Mouse (Mus musculus) embryonic facial prominence, embryonic 15.5 days (tissue): ENCODE measurements around the gene Polr2m. TPM values are rescaled to one million over a fixed set of nuclear protein-coding genes. Genes with fewer than 3 reads are reported as not detected.

Experiments used
- ATAC-seq: fragments of 200-750 bp; cut with Nextera tagmentation; 2 replicates; pipeline ENCODE4 v1.8.0; 2017; ENCODE audit warnings: low read depth, moderate TSS enrichment; ENCODE audit not compliant: insufficient number of reproducible peaks, low FRiP score, low TSS enrichment
- H3K27ac ChIP-seq: fragments of 300-500 bp; sonication (generic); replicated peaks from 2 replicates; pipeline ENCODE4 v1.5.1; 2015; ENCODE audit warnings: mild to moderate bottlenecking, inconsistent platforms
- H3K27me3 ChIP-seq: fragments of 300-500 bp; sonication (generic); 2 replicates; pipeline ENCODE4 v1.6.1; 2015; ENCODE audit warnings: inconsistent platforms
- H3K36me3 ChIP-seq: fragments of 300-500 bp; sonication (generic); 2 replicates; pipeline ENCODE4 v1.6.1; 2015; ENCODE audit warnings: mild to moderate bottlenecking, inconsistent platforms
- H3K4me1 ChIP-seq: fragments of 300-500 bp; sonication (generic); 2 replicates; pipeline ENCODE4 v1.6.1; 2015; ENCODE audit warnings: inconsistent platforms
- H3K4me2 ChIP-seq: fragments of 300-500 bp; sonication (generic); replicated peaks from 2 replicates; pipeline ENCODE4 v1.6.1; 2015; ENCODE audit warnings: mild to moderate bottlenecking, inconsistent platforms
- H3K4me3 ChIP-seq: fragments of 300-500 bp; sonication (generic); replicated peaks from 2 replicates; pipeline ENCODE4 v1.5.1; 2015; ENCODE audit warnings: mild to moderate bottlenecking, inconsistent platforms
- H3K9ac ChIP-seq: fragments of 300-500 bp; sonication (generic); 2 replicates; pipeline ENCODE4 v1.6.1; 2015; ENCODE audit warnings: inconsistent platforms
- H3K9me3 ChIP-seq: fragments of 300-500 bp; sonication (generic); replicated peaks from 2 replicates; pipeline ENCODE4 v1.6.1; 2016; ENCODE audit warnings: inconsistent platforms
- WGBS: fragments of 180-500 bp; shearing (Covaris S2); methylation state at CpG from one replicate; pipeline ENCODE4 v1.1.7; 2015; 5-methylcytosine and 5-hydroxymethylcytosine counted together
- polyA plus RNA-seq: library from polyadenylated mRNA; unstranded; fragments of >200 nt; fragmentation: Nextera tagmentation; extraction: Ambion mirVana; gene quantifications from 2 replicates; pipeline ENCODE4 v1.2.1, GENCODE M21; 2015

The Polr2m gene
- polyA plus RNA-seq, 1 experiment from 2014 or later: 378 TPM

DNA sequence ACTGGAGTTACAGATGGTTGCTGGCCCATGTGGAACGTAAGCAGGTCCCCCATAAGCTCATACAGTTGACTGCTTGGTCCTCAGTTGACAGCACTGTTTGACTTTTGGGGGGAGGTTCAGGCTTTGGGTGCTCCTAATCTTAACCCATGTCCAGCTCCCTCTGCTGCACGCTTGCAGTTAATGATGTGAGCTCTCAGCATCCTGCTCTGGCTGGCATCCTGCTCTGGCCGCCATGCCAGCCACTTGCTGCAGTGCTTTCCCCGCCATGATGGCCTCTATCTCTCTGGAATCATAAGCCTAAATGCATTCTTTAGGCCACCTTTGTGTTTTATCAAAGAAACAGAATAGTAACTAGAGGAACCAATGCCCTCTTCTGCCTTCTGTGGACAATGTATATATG, 10.2 kb downstream of the Polr2m start:
- Histone ChIP-seq H3K27me3 (no peaks in the 10 kb centered on the region), H3K4me3 (no peak overlapping the region), H3K36me3 (peaks cover 56% of the 10 kb centered on the region), H3K9ac (no peak overlapping the region), H3K9me3 (no peaks in the 10 kb centered on the region), H3K4me2 (no peak overlapping the region), H3K27ac (no peak overlapping the region), H3K4me1 (no peaks in the 10 kb centered on the region)
- no peak for ATAC-seq
- 93% methylated on average over 4 of the region's 4 CpGs for WGBS

DNA sequence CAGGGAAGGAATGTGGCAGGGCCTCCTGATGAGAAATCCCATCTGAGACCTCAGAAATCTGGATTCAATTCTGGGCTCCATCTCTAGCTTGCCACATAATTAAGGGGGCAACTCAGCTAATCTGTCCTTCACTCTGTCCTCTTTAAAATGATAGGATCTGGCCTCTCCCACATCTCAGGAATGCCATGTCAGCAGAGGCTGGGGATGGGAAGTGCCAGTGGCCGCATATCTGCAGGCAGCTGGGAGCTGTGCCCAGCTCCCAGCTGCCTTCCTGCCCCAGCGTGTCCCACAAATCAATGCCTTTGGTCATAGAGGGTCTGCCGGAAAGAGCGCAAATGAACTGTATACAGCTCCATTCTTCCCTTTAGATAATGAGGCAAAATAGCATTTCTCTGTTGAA, 18.3 kb downstream of the Polr2m start:
- H3K4me3 ChIP-seq: no peak overlapping the region
- H3K4me1 ChIP-seq: 0 out of 2 replicates have a peak, but pooled peaks cover under 1% of the 10 kb centered on the region
- 49% methylated on average over 4 of the region's 4 CpGs for WGBS
- peak; percentile 39; the same call in 1 of the 2 replicates for ATAC-seq
- H3K4me2 ChIP-seq: no peak overlapping the region
- no peak overlapping the region for H3K9ac ChIP-seq
- no peaks in the 10 kb centered on the region for H3K9me3 ChIP-seq
- no peaks in the 10 kb centered on the region for H3K36me3 ChIP-seq
- no peaks in the 10 kb centered on the region for H3K27me3 ChIP-seq
- H3K27ac ChIP-seq: no peak overlapping the region

DNA sequence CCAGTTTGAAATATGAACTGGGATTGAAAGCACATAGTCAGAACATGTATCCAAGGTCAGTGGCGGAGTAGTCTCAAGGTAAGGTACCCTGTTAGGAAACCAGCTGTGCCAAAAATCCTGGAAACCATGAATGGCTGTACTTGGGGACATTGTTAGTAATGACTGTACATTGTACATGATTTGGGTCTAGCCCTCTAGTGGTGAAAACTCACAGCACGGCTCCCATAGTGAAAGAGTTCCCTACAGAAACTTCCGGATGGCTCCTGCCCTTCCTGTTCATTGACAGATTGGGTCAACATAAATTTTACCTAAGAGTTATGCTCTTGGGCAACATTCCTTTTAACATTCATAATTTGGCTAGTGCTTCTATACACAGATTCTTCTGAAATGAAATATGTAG, 19.6 kb downstream of the Polr2m start:
- no peak for ATAC-seq
- H3K4me1 ChIP-seq: 0 out of 2 replicates have a peak, but pooled peaks cover 3% of the 10 kb centered on the region
- WGBS: 70% methylated on average over 3 of the region's 3 CpGs
- no peak overlapping the region for H3K9ac ChIP-seq
- no peak overlapping the region for H3K4me2 ChIP-seq
- H3K27me3 ChIP-seq: no peaks in the 10 kb centered on the region
- no peaks in the 10 kb centered on the region for H3K9me3 ChIP-seq
- H3K27ac ChIP-seq: no peak overlapping the region
- H3K4me3 ChIP-seq: no peak overlapping the region
- no peaks in the 10 kb centered on the region for H3K36me3 ChIP-seq

GRCm38 (mm10) chr9:71463072-71463667, 22.6 kb downstream of the Polr2m start:
- Histone ChIP-seq H3K27me3 (no peaks in the 10 kb centered on the region), H3K4me3 (no peak overlapping the region), H3K27ac (no peak overlapping the region), H3K4me2 (no peak overlapping the region), H3K9ac (no peak overlapping the region), H3K9me3 (no peaks in the 10 kb centered on the region), H3K36me3 (no peaks in the 10 kb centered on the region), H3K4me1 (0 out of 2 replicates have a peak, but pooled peaks cover 3% of the 10 kb centered on the region)
- WGBS: 67% methylated on average over 13 of the region's 13 CpGs
- no peak for ATAC-seq

DNA sequence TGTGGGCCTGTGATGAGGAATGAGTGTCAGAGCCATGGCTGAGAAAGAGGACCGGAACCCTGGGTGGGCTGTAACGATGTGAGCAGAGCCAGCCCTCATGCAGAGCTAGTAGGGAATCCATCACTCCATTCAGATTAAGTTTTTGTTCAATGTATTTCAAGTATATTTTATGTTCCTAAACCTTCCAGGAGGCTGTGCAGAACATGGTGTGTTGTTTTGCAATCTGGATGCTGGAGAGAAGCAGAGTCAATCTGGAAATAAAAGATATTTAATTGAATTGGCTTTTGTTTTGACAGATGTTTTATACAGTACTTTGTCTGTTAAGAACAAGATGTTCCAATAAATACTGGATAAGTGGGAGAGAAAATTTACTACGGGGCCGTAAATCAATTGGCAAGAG, 29.0 kb downstream of the Polr2m start:
- Histone ChIP-seq H3K4me2 (no peak overlapping the region), H3K27me3 (no peaks in the 10 kb centered on the region), H3K9me3 (no peaks in the 10 kb centered on the region), H3K4me1 (no peaks in the 10 kb centered on the region), H3K36me3 (no peaks in the 10 kb centered on the region), H3K4me3 (no peak overlapping the region), H3K9ac (no peak overlapping the region), H3K27ac (no peak overlapping the region)
- WGBS: 87% methylated on average over 4 of the region's 4 CpGs
- ATAC-seq: no peak

DNA sequence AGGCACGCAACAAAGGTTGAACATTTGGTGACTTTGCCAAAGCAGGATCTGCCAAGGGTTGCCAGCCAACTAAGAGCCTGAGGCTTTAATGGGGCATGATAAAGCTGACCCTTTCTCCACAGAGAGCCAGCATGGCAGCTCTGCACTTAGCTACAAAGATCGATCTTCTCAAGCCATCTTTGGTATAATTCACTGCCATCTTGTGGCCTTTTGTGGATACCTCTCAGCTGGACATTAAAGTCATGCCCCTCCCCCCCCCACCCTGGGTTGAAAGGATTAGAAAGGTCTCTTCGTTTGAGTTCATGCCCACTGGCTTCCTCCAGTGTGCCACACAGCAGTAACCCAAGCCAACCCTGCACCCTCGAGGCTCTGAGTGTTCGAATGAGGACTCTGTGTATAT, 31.8 kb downstream of the Polr2m start:
- Histone ChIP-seq H3K4me2 (no peak overlapping the region), H3K9ac (no peak overlapping the region), H3K4me1 (0 out of 2 replicates have a peak, but pooled peaks cover 10% of the 10 kb centered on the region), H3K36me3 (no peaks in the 10 kb centered on the region), H3K9me3 (no peaks in the 10 kb centered on the region), H3K27ac (no peak overlapping the region), H3K4me3 (no peak overlapping the region), H3K27me3 (no peaks in the 10 kb centered on the region)
- no peak for ATAC-seq
- 70% methylated on average over 5 of the region's 5 CpGs for WGBS

- 79% methylated on average over 5 of the region's 5 CpGs for WGBS
- Histone ChIP-seq H3K27me3 (no peaks in the 10 kb centered on the region), H3K4me2 (no peak overlapping the region), H3K4me3 (no peak overlapping the region), H3K27ac (no peak overlapping the region), H3K9ac (no peak overlapping the region), H3K4me1 (0 out of 2 replicates have a peak, but pooled peaks cover 10% of the 10 kb centered on the region), H3K36me3 (no peaks in the 10 kb centered on the region), H3K9me3 (no peaks in the 10 kb centered on the region)
- no peak for ATAC-seq
Measured at GRCm38 (mm10) chr9:71453352-71453751, 32.4 kb downstream of the Polr2m start.

DNA sequence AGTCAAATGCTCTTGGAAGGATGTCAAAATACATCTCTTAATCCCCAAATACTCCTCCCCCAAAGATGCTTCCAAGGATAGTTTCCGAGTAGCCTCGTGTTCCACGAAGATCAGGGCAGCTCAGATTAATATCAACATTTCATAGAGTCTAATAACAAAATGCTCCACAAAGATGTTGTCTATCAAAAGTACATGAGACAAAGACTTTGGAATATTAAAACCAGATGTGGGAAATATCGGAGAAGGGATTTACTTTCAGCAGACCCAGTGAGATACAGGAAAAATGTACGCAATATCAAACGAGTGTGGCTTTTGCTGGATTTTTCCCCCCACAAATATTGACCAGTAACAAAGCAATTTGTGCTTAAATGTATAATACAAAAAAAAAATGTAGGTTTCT, 35.1 kb downstream of the Polr2m start:
- Histone ChIP-seq H3K9ac (no peak overlapping the region), H3K27me3 (no peaks in the 10 kb centered on the region), H3K4me3 (no peak overlapping the region), H3K27ac (no peak overlapping the region), H3K4me2 (no peak overlapping the region), H3K9me3 (no peaks in the 10 kb centered on the region), H3K36me3 (no peaks in the 10 kb centered on the region), H3K4me1 (0 out of 2 replicates have a peak, but pooled peaks cover 10% of the 10 kb centered on the region)
- no peak for ATAC-seq
- 29% methylated on average over 6 of the region's 6 CpGs for WGBS

DNA sequence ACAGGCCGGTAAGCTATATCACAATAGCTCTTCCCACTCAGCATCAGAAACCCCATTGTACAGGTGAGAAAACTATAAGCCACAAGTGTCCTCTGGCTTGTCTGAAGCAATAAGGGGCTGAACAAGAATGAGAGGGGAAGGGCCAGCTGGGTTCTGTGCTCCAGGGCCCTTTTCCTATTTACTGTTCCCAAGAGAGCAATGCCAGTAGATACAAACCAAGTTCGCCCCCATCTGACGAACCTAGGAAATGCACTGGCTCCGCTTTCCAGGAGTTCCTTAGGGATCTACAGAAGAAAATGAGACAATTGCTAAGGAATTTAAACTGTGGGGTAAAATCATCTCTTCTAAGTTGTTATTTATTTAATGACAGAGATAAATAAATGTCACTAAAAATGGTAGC, 38.2 kb downstream of the Polr2m start:
- ATAC-seq: no peak
- no peak overlapping the region for H3K9ac ChIP-seq
- 35% methylated on average over 4 of the region's 4 CpGs for WGBS
- H3K9me3 ChIP-seq: no peaks in the 10 kb centered on the region
- no peaks in the 10 kb centered on the region for H3K27me3 ChIP-seq
- H3K4me3 ChIP-seq: no peak overlapping the region
- no peaks in the 10 kb centered on the region for H3K36me3 ChIP-seq
- H3K4me2 ChIP-seq: no peak overlapping the region
- H3K27ac ChIP-seq: no peak overlapping the region
- 0 out of 2 replicates have a peak, but pooled peaks cover 10% of the 10 kb centered on the region for H3K4me1 ChIP-seq

DNA sequence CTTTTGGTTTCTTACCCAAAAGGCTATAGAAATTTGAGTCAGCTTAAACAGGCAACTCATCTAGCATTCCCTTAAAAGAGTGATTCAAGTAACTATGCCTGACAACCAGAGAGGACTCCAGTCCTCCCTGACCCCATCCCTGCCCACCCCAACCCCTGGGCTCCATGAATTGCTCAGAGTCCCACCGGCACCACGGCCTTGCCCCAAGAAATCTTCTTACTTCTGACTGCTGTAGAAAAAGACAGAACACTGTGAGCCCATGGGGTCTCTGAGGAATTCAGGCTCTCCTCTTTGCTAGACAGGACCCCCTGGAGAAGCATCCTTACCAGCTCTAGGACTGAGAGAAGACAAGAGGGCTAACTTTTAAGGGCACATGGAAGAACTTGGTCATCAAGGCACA, 40.4 kb downstream of the Polr2m start:
- ATAC-seq: no peak
- Histone ChIP-seq H3K4me3 (no peak overlapping the region), H3K4me2 (no peak overlapping the region), H3K36me3 (no peaks in the 10 kb centered on the region), H3K4me1 (0 out of 2 replicates have a peak, but pooled peaks cover 3% of the 10 kb centered on the region), H3K9ac (no peak overlapping the region), H3K27me3 (no peaks in the 10 kb centered on the region), H3K9me3 (no peaks in the 10 kb centered on the region), H3K27ac (no peak overlapping the region)
- WGBS: 73% methylated on average over 2 of the region's 2 CpGs

- Histone ChIP-seq H3K4me2 (no peak overlapping the region), H3K36me3 (no peaks in the 10 kb centered on the region), H3K27me3 (no peaks in the 10 kb centered on the region), H3K9me3 (no peaks in the 10 kb centered on the region), H3K4me1 (no peaks in the 10 kb centered on the region), H3K4me3 (no peak overlapping the region), H3K27ac (no peak overlapping the region), H3K9ac (no peak overlapping the region)
- 69% methylated on average over 2 of the region's 2 CpGs for WGBS
- no peak for ATAC-seq
Measured at GRCm38 (mm10) chr9:71438146-71438545, 47.6 kb downstream of the Polr2m start.
